Comparison of ENCODE assay signal across 26 mouse cellular contexts in genomic region chr15:56016070-56016469, GRCm38 (mm10).
"Had no signal": no experiment of that assay in that cellular context is flagged by ENCODE, and none has a peak within 500 bp of the region (broad histone marks: within the 10 kb centered on the region; RNA-seq: fewer than 3 reads in every experiment).

No protein-coding gene starts in this region.

- H3K36me3 ChIP-seq: embryonic facial prominence, embryonic 10.5 days; embryonic facial prominence, embryonic 12.5 days; embryonic facial prominence, embryonic 13.5 days; embryonic facial prominence, embryonic 15.5 days; forebrain, embryonic 10.5 days; forebrain, embryonic 12.5 days; forebrain, embryonic 15.5 days; heart, embryonic 10.5 days had no signal

- H3K9ac ChIP-seq: embryonic facial prominence, embryonic 12.5 days; embryonic facial prominence, embryonic 13.5 days; embryonic facial prominence, embryonic 15.5 days; forebrain, embryonic 12.5 days; forebrain, embryonic 13.5 days; forebrain, embryonic 15.5 days; forebrain, postnatal 0 days had no signal

- DNase-seq: cerebellum, adult 9-10 months; cerebellum, adult 9-11 months; cerebellum, postnatal 10 days; cerebellum, postnatal 14 days; cerebellum, postnatal 25 days; cerebellum, postnatal 36 days; embryo, embryonic 11 days; forebrain, postnatal 0 days; gastrocnemius, adult 2 months; gastrocnemius, postnatal 10 days; gastrocnemius, postnatal 14 days; gastrocnemius, postnatal 25 days; gastrocnemius, postnatal 36 days; heart, adult 11 months; heart, adult 18-20 months; heart, adult 2 months had no signal

- H3K4me3 ChIP-seq: embryonic facial prominence, embryonic 10.5 days; embryonic facial prominence, embryonic 12.5 days; embryonic facial prominence, embryonic 13.5 days; embryonic facial prominence, embryonic 15.5 days; erythroblast, embryonic 14.5 days; forebrain, embryonic 10.5 days; forebrain, embryonic 12.5 days; forebrain, embryonic 13.5 days; forebrain, embryonic 15.5 days; gastrocnemius, adult 2 months; heart, adult 2 months; heart, embryonic 10.5 days had no signal

- H3K4me2 ChIP-seq: embryonic facial prominence, embryonic 12.5 days; embryonic facial prominence, embryonic 13.5 days; embryonic facial prominence, embryonic 15.5 days; forebrain, embryonic 12.5 days; forebrain, embryonic 13.5 days; forebrain, embryonic 15.5 days had no signal

- H3K4me1 ChIP-seq: embryonic facial prominence, embryonic 10.5 days; embryonic facial prominence, embryonic 12.5 days; embryonic facial prominence, embryonic 13.5 days; embryonic facial prominence, embryonic 15.5 days; forebrain, embryonic 10.5 days; forebrain, embryonic 12.5 days; forebrain, embryonic 13.5 days; forebrain, embryonic 15.5 days; heart, embryonic 10.5 days had no signal

- H3K9me3 ChIP-seq: embryonic facial prominence, embryonic 10.5 days; embryonic facial prominence, embryonic 12.5 days; embryonic facial prominence, embryonic 13.5 days; embryonic facial prominence, embryonic 15.5 days; forebrain, embryonic 10.5 days; forebrain, embryonic 13.5 days; forebrain, embryonic 15.5 days; heart, embryonic 10.5 days had no signal

- H3K27me3 ChIP-seq: embryonic facial prominence, embryonic 12.5 days; embryonic facial prominence, embryonic 13.5 days; embryonic facial prominence, embryonic 15.5 days; forebrain, embryonic 12.5 days; forebrain, embryonic 13.5 days; forebrain, embryonic 15.5 days had no signal

- H3K27ac ChIP-seq: embryonic facial prominence, embryonic 10.5 days; embryonic facial prominence, embryonic 12.5 days; embryonic facial prominence, embryonic 13.5 days; embryonic facial prominence, embryonic 15.5 days; forebrain, embryonic 10.5 days; forebrain, embryonic 12.5 days; forebrain, embryonic 13.5 days; forebrain, embryonic 15.5 days; gastrocnemius, adult 2 months; heart, adult 2 months; heart, embryonic 10.5 days had no signal
